ENCODE assay signal across 34 mouse cellular contexts in the genomic region with DNA sequence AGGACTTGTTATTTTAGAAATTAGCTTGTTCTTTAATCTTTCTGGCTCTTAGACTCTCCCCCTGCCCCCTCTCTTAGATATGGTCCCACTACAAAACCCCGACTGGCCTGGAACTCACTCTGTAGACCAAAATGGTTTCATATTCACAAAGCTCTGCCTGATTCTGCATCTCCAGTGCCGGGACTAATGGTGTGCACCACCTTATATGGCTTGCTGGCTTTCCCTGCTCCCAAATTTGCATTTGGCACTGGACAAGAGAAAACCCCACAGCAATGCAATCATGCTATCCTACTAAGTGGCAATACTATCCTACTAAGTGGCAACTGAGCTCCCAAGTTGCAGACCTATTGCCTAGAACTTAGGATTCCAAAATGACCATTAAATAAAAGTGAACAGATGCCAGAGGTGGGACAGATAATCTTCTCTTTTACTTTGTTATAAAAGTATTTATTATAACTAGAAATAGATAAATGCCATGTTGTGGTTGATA.
"Had no signal": no experiment of that assay in that cellular context is flagged by ENCODE, and none has a peak within 500 bp of the region (broad histone marks: within the 10 kb centered on the region; RNA-seq: fewer than 3 reads in every experiment).

No protein-coding gene starts in this region.

- H3K36me3 ChIP-seq: heart, embryonic 12.5 days; heart, embryonic 13.5 days; heart, embryonic 15.5 days; hindbrain, embryonic 10.5 days; hindbrain, embryonic 12.5 days; hindbrain, embryonic 13.5 days; hindbrain, embryonic 15.5 days; intestine, embryonic 15.5 days; kidney, embryonic 15.5 days had no signal

- H3K4me2 ChIP-seq: heart, embryonic 11.5 days; heart, embryonic 12.5 days; heart, embryonic 13.5 days; heart, embryonic 15.5 days; hindbrain, embryonic 12.5 days; hindbrain, embryonic 13.5 days; hindbrain, embryonic 14.5 days; hindbrain, embryonic 15.5 days; intestine, embryonic 15.5 days; kidney, embryonic 15.5 days had no signal

- H3K27ac ChIP-seq: heart, embryonic 13.5 days; heart, embryonic 15.5 days; hindbrain, embryonic 10.5 days; hindbrain, embryonic 12.5 days; hindbrain, embryonic 13.5 days; hindbrain, embryonic 14.5 days; hindbrain, embryonic 15.5 days; hindbrain, postnatal 0 days; intestine, embryonic 15.5 days; kidney, embryonic 15.5 days; kidney, postnatal 0 days; layer of hippocampus, adult 2 months; left cerebral cortex, adult 2 months had no signal

- ATAC-seq: hindbrain, embryonic 16.5 days; hindbrain, postnatal 0 days; inflammation-experienced regulatory T-cells, adult 6 months; intestine, embryonic 15.5 days; intestine, embryonic 16.5 days; intestine, postnatal 0 days had no signal

- H3K9me3 ChIP-seq: heart, embryonic 12.5 days; heart, embryonic 13.5 days; heart, embryonic 15.5 days; hindbrain, embryonic 10.5 days; hindbrain, embryonic 12.5 days; hindbrain, embryonic 13.5 days; hindbrain, embryonic 15.5 days; intestine, embryonic 15.5 days; kidney, embryonic 15.5 days had no signal

- H3K27me3 ChIP-seq: heart, embryonic 12.5 days; heart, embryonic 13.5 days; heart, embryonic 15.5 days; hindbrain, embryonic 12.5 days; hindbrain, embryonic 13.5 days; hindbrain, embryonic 15.5 days; intestine, embryonic 15.5 days; kidney, embryonic 15.5 days had no signal

- H3K9ac ChIP-seq: heart, embryonic 12.5 days; heart, embryonic 13.5 days; heart, embryonic 15.5 days; hindbrain, embryonic 12.5 days; hindbrain, embryonic 13.5 days; hindbrain, embryonic 14.5 days; hindbrain, embryonic 15.5 days; intestine, embryonic 15.5 days; kidney, embryonic 15.5 days had no signal

- H3K4me3 ChIP-seq: heart, embryonic 12.5 days; heart, embryonic 13.5 days; heart, embryonic 15.5 days; hindbrain, embryonic 10.5 days; hindbrain, embryonic 12.5 days; hindbrain, embryonic 13.5 days; hindbrain, embryonic 15.5 days; intestine, embryonic 15.5 days; kidney, embryonic 15.5 days; layer of hippocampus, adult 2 months; left cerebral cortex, adult 2 months had no signal

- DNase-seq: heart, postnatal 10 days; heart, postnatal 14 days; heart, postnatal 36 days; heart, postnatal 4 days; kidney, adult 11 months; kidney, adult 18-20 months; kidney, adult 2 months; kidney, adult 8-10 months; kidney, postnatal 10 days; kidney, postnatal 14 days; kidney, postnatal 25 days; kidney, postnatal 36 days; kidney, postnatal 4 days; layer of hippocampus, adult 9-11 months; layer of hippocampus, postnatal 36 days had no signal

- H3K4me1 ChIP-seq: hindbrain, embryonic 13.5 days had no signal
